Mouse (Mus musculus) liver, adult 2 months (tissue): ENCODE data around the gene Alox5ap. TPM values are rescaled to one million over a fixed set of nuclear protein-coding genes. Genes with fewer than 3 reads are reported as not detected.

Source experiments
- DNase-seq: peaks from one replicate; pipeline ENCODE4 v3.0.0-alpha.2; 2011; ENCODE audit warnings: low read depth, low spot score; ENCODE audit errors: extremely low read depth
- H3K27ac ChIP-seq: fragments of 200-500 bp; replicated peaks from 2 replicates; pipeline ENCODE4 v1.5.1; 2012; ENCODE audit warnings: low read depth, mild to moderate bottlenecking, control low read depth, inconsistent platforms, low read length; ENCODE audit not compliant: insufficient read depth
- H3K27me3 ChIP-seq: fragments of 200-500 bp; 2 replicates; pipeline ENCODE4 v1.6.1; 2012; ENCODE audit warnings: mild to moderate bottlenecking, moderate library complexity, low read length, inconsistent platforms; ENCODE audit not compliant: control insufficient read depth, insufficient read depth
- H3K36me3 ChIP-seq: fragments of 200-500 bp; 2 replicates; pipeline ENCODE4 v1.6.1; 2012; ENCODE audit warnings: low read length, inconsistent platforms; ENCODE audit not compliant: control insufficient read depth, insufficient read depth
- H3K4me1 ChIP-seq: fragments of 200-500 bp; 2 replicates; pipeline ENCODE4 v1.6.1; 2011; ENCODE audit warnings: low read length; ENCODE audit not compliant: control insufficient read depth, insufficient read depth
- H3K4me3 ChIP-seq: fragments of 200-500 bp; 2 replicates; pipeline ENCODE4 v1.5.1; 2011; ENCODE audit warnings: low read depth, mild to moderate bottlenecking, control low read depth, low read length, moderate library complexity; ENCODE audit not compliant: insufficient read depth
- H3K79me2 ChIP-seq: fragments of 200-500 bp; 2 replicates; pipeline ENCODE4 v1.6.1; 2012; ENCODE audit warnings: inconsistent platforms, mild to moderate bottlenecking, low read length, moderate library complexity; ENCODE audit not compliant: control insufficient read depth, insufficient read depth
- H3K9ac ChIP-seq: fragments of 200-500 bp; 2 replicates; pipeline ENCODE4 v1.6.1; 2012; ENCODE audit warnings: low read depth, mild to moderate bottlenecking, control low read depth, inconsistent platforms, low read length
- CTCF ChIP-seq: fragments of 200-500 bp; IDR thresholded peaks from 2 replicates; pipeline ENCODE4 v1.5.1; 2011; ENCODE audit warnings: low read depth, low read length, control low read depth
- POLR2A ChIP-seq: fragments of 200-500 bp; IDR thresholded peaks from 2 replicates; pipeline ENCODE4 v1.6.1; 2011; ENCODE audit warnings: low read length, control low read depth; ENCODE audit not compliant: insufficient read depth; ENCODE audit errors: extremely low read depth
- WGBS: fragments of 180-500 bp; shearing (Covaris S2); methylation state at CpG from one replicate; pipeline ENCODE4 v1.1.7; 2018; 5-methylcytosine and 5-hydroxymethylcytosine counted together
- polyA plus RNA-seq: library from polyadenylated mRNA; depleted of rRNA; stranded (reverse); fragments of >200 nt; gene quantifications from 2 replicates; pipeline ENCODE4 v1.2.3, GENCODE M21; 2012
- total RNA-seq: library from RNA; depleted of rRNA; stranded (reverse); fragments of >200 nt; gene quantifications from 2 replicates; pipeline ENCODE4 v1.2.3, GENCODE M21; 2014

Alox5ap gene
- total and polyA plus RNA-seq, 2 experiments, result 3.8 to 6.4 TPM

DNA sequence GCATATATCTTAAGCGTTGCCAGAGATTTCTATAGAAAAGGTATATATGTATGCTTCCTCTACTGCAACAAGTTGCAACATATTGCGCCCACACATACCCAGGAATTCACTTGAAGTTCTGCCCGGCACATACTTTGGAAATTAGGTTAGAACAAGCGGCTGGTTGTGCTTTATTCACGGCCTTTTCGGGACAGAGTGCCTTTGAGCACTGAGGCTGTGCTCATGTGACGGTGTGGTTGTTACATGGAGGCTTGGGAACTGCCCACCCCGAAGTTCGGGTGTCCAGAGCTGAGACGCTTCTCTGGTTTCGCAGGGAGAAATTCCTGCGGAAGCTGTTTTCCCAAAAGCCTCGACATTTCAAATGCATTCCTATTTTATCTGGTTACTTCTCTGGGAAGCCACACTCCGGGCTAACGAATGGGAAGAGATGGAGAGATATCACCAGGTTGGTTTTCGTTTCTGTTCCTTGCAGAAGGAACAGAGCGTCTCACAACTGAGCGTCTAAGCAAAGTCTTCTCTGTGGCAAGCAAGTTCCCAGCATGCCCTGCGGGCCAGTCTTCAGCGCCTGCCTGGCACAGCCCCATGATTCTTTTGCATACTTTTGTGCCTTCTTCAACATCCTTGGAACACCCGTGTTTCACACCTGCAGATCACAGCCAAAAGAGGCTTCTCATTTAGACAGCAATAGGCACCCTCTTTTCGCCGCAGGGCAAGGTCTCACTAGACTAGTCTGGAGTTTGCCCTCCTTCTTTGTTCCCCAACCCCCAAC lies 48.5 kb downstream of the Alox5ap start:
- peak; percentile 39 for DNase-seq
- Histone ChIP-seq H3K9ac (peak overlapping the region; percentile 63), H3K4me3 (0 out of 2 replicates have a peak overlapping the region, but pooled peaks have one; percentile 11), H3K79me2 (no peaks in the 10 kb centered on the region), H3K27ac (no peak overlapping the region), H3K4me1 (no peaks in the 10 kb centered on the region), H3K36me3 (no peaks in the 10 kb centered on the region), H3K27me3 (no peaks in the 10 kb centered on the region)
- TF ChIP-seq POLR2A (no peak), CTCF (no peak)
- WGBS, result 50% methylated on average over 23 of the region's 23 CpGs

DNA sequence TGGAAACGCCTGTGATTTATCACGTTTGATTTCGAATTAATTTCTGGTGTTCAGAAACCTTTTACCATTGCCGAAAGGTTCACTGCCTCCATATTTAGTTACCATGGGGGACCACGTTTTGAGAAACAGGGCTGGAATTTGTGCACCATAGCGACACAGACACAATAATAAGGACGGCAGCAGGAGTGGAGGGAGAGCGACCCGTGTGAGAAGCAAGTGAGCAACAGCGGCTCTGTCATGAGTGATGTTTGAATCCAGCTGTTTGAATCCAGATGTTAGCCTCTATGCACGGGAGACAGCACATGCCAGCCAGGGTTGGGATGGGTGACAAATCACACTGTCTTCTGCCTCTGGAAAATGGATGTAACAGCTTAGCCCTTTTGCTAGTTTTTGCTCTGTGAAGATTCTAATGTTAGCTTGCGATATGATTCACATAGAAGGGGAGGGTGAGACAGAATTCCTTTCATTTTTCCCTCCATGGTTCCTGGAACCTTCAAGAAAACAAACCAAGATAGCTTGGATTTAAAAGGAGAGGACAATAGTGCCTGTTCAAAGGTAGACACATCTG lies 50.0 kb downstream of the Alox5ap start:
- 91% methylated on average over 12 of the region's 12 CpGs for WGBS
- no peak overlapping the region for H3K4me3 ChIP-seq

DNA sequence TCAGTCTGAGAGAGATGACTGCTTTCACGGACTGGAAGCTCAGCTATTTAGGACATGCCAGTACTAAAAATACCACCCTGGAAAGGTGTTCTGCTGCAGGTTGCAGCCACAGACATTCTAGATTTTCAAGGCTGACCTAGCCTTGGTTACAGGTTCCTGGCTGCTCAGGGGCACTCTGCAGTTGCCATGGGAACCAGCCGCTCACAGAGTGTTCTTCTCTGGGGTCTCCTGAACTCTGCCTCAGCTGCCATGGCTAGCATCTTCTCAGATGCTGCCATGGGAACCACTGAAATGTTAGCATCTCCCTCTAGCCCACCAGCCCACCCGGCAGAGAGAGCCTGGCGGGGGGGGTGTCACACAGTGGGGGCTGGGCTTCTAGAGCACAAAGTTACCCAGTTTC lies 52.4 kb downstream of the Alox5ap start:
- no peaks in the 10 kb centered on the region for H3K36me3 ChIP-seq
- peaks cover 13% of the 10 kb centered on the region for H3K4me1 ChIP-seq
- no peak for DNase-seq
- H3K4me3 ChIP-seq, result no peak overlapping the region
- WGBS, result 56% methylated on average over 4 of the region's 4 CpGs
- H3K9ac ChIP-seq, result no peak overlapping the region
- no peak overlapping the region for H3K27ac ChIP-seq
- H3K79me2 ChIP-seq, result no peaks in the 10 kb centered on the region
- H3K27me3 ChIP-seq, result no peaks in the 10 kb centered on the region
- TF ChIP-seq CTCF, result no peak
- TF ChIP-seq POLR2A, result no peak

More for the DNA sequence above, 50.0 kb downstream of the Alox5ap start:
- H3K4me1 ChIP-seq, result no peaks in the 10 kb centered on the region
- TF ChIP-seq POLR2A (no peak), CTCF (no peak)
- no peaks in the 10 kb centered on the region for H3K36me3 ChIP-seq
- no peak for DNase-seq
- no peaks in the 10 kb centered on the region for H3K79me2 ChIP-seq
- H3K9ac ChIP-seq, result no peak overlapping the region
- no peak overlapping the region for H3K27ac ChIP-seq
- no peaks in the 10 kb centered on the region for H3K27me3 ChIP-seq

DNA sequence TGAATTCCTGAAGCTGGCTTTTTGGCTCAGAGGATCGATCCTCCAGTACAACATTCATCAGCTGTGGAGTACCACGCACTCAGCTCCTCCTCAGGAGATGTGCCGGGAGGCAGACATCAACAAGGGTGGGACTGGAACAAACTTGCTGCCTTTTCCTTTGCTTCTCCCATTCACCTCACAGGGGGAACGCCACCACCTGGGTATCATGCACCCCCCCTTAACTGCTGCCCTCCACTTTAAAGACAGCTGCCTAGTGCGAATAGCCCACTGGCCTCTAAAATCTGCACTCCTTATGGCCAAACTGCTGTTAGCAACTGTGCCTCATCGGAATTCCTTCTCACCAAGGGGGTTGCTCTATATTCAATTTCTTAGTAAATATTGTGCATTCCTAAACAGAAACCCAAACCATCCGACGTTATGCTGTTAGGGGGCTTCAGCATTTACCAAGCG lies 55.3 kb downstream of the Alox5ap start:
- H3K9ac ChIP-seq, result no peak overlapping the region
- 86% methylated on average over 9 of the region's 9 CpGs for WGBS
- no peaks in the 10 kb centered on the region for H3K27me3 ChIP-seq
- H3K79me2 ChIP-seq, result no peaks in the 10 kb centered on the region
- H3K36me3 ChIP-seq, result no peaks in the 10 kb centered on the region
- no peak overlapping the region for H3K4me3 ChIP-seq
- H3K27ac ChIP-seq, result peak overlapping the region; percentile 2
- no peak for DNase-seq
- H3K4me1 ChIP-seq, result peaks cover 21% of the 10 kb centered on the region
- TF ChIP-seq CTCF (no peak), POLR2A (no peak)

DNA sequence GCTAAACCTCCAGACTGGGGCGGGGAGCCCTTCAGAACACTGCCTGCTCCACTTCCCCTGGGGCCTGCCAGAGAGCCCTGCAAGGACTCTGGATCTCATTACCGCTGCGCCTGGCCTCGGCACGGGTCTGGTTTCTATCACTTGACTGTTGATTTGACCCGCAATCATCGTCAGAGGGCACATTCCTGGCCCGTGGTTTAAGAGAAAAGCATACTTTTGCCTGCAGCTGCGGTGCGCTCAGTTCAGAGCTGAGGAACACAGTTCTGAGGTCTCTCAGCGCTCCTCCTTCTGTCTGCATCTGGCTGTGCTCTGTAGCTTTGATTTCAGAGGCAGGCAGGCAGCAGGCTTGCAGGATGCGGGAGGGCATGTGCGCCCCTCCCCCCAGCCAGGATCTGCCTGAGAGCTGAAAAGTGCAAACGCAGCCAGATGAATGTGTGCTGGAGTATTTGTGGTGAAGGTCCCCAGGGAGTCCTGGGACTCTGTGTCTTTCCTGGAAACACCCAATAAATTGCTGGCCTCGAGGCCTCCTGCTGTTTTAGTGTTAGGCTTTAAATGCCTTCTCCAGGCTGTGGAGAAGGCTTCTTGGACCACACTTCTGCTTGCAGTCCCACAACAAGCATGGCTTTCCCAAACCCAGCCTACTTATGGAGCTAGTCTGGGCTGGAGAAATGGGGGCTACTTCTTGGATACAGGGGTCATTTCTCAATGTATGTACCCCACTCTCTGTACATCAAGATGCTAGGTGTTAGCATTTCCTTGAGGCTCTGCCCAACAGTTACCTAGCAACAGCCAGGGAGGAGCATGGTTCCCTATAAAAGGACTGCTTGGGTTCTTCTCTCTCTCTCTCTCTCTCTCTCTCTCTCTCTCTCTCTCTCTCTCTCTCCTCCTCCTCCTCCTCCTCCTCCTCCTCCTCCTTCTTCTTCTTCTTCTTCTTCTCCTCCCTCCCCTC lies 56.2 kb downstream of the Alox5ap start:
- Histone ChIP-seq H3K4me3 (no peak overlapping the region), H3K27ac (peak overlapping the region; percentile 2), H3K4me1 (peaks cover 21% of the 10 kb centered on the region), H3K27me3 (no peaks in the 10 kb centered on the region), H3K79me2 (no peaks in the 10 kb centered on the region), H3K9ac (0 out of 2 replicates have a peak overlapping the region, but pooled peaks have one; percentile 10), H3K36me3 (no peaks in the 10 kb centered on the region)
- WGBS, result 6% methylated on average over 15 of the region's 15 CpGs
- peak; percentile 83 for DNase-seq
- TF ChIP-seq CTCF, result no peak
- TF ChIP-seq POLR2A, result no peak
